Mouse (Mus musculus): ENCODE data around the gene Copz1. TPM values are rescaled to one million over a fixed set of nuclear protein-coding genes. Genes with fewer than 3 reads are reported as not detected.

Gene Copz1
- 100 to 1,000 TPM; 110 to 114 TPM for total RNA-seq (2023)

DNA sequence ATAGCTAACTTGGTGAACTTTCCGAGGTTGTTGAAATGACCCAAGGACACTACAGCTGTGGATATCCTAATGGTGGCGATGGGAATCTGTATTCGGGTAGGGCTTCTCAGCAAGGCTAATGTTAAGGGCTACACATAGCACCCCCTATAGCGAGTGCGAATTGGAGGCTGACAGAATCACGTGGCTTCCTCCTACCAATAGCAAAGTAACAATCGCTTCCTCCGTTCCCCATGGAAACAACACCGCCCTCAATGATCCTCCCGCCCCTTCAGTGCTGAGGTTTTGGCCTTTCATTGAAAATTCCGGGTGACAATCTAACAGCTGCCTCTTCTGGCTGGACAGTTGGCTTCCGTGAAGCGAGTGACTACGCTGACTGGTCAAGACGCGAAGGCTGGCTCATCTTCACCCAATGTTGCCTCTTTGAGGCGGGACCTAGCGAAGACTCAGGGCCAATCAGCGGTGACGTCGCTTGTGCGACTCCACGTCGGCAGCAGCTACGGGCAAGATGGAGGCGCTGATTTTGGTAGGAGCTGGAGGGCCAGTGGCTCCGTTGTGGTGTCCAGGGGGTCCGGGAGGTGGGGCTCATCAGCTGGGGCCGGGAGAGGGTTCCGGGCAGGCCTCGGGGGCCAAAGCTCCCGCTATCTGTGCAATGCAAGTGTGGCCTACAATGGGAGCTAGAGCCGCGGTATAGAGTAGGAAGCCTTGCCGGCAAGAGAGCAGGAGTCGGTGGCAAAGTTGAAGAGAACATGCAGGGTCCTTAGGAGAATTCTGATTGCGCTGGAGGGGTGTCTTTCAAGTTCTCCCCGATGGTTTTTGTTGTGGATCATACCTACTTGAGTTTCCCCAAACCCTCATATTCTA is at the start of gene Copz1:
Copz1 (plus strand) TSS at position 296 of the 861 bp plus-strand sequence.

DNA sequence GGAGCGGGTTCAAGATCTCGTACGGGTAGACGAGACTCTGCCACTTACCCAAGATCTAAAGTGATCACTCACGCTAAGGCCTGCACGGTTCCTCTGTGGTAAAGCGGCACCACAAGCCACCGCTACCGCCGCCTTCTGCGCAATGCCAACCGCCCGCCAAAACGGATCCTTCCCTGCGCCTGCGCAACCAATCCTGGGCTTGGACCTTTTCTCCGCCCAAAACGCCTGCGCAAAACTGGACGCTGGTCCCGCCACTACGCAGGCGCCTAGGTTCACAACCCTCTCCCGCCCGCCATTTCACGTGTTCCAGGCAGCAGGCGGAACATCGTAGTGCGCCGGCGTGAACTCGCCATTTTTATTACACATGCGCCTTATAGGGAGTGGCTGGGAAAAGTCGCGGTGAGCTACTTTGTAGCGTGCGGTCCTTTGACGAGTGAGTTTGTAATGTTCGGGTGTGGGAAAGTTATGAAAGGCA is 32.8 kb upstream of the Copz1 start, which contains the start of gene Cbx5:
Cbx5 (minus strand) TSS at position 132 of the 475 bp plus-strand sequence.

DNA sequence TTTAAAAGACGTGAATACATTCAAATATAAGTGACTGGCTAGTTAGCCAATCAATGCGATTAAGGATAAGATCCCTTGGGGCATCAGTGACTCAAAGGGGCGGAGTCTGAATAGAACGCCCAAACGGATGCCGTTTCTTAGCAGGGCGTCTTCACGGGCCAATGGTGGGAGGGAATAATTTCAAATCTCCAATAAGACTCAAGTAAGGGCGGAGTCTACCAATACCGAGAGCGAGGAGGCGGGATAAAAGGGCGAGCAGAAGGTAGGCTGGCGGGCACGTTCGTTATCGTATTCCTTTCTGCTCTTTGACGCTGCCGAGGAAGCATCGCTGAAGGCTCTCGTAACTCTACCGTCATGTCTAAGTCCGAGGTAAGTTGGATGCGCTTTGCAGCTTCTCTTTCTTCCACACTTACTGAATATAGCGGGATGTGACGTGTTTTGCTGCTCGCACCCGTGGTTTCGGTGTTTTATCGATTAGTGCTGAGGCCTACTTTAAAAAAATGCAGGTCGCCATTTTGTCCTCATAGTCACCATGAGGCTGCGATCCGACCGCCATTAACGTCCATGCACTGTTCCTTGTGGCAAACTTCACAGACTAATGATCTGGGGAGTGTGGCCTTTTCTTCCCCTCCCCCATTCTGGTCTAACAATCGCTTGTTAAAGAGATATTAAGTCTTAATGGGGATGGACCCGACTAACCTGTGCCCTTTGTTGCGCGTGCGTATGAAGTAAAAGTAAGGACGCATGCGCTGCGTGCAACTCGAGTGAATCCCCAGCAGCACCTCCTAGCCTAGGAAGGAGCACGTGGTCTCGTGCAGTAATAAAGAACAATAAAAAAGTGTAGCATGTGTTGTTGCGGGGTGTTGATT is 32.1 kb upstream of the Copz1 start, which contains the start of gene Hnrnpa1:
Hnrnpa1 (plus strand) TSS at position 273 of the 869 bp plus-strand sequence.

DNA sequence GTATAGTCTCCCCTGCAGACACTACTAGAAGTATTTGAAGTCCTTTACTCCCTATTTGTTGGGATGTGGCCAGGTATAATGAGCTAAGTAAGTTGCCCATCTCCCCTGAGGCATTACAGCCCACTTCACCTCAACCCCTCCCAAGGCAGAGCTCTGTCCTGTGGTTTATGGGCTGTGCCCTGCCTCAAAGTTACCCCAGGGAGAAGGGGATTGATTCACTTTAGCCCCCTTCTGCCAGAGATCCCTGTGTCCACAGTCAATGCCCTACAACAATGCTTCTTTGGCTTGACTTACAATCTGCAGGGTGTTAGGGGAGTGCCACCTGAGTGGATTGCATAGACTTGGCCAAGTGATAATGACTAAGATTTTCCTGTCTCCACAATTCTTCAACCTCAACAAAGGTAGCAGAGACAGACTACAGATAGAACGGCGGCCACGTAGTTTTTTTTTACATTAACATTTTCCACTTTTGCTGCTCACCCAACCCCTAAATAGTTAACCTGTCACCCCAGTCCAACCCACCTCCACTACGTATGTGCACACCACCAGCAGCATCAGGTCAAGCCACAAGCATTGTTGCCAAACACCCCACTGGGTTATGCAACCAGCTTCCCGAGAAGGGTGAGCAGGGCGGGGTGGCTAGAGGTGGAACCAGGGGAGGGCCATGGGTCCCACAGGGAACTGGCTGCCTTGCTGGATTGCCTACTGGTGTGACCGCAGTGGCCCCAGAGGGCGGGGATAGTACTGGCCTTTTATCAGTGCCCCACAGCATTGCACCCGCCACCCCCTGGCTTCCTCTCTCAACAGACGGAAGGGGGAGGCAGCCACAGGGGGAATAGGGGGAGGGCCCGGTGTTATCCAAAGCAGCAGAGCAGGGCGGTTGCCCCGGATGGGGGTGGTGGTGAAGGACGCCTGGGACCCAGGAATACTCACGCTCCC is 14.5 kb upstream of the Copz1 start, which contains the start of gene Nfe2:
Nfe2 (minus strand) TSS at position 614 of the 939 bp plus-strand sequence.

DNA sequence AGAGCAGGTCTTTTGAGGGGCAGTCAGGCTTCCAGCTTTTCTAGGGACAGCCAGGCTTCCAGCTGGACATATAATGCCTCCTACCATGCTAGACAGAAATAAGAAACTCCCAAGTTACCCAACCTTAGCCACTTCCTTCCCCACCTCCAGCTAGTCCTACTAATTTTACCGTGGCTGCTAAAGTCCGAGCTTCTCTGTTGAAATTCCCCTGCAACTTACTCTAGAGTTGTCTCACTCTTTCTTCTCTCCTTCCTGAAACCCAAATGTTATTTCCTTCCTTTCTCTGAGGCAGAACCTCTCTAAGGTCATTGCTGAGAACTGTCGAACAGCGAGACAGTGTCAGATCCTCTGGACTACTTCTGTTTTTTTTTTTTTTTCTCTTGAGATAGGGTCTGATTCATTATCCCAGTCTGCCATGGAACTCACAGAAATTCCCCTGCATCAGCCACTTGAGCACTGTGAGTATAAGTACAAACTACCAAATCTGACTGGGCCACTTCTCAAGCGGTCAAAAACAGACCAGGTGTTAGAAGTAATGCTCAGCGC is 37.9 kb downstream of the Copz1 start, which contains the start of gene Gpr84:
Gpr84 (minus strand) TSS at position 248 of the 546 bp plus-strand sequence.

GRCm38 (mm10) chr15:103339961-103340337 is 67.4 kb downstream of the Copz1 start, which contains the start of gene Zfp385a:
Zfp385a (minus strand) TSS chr15:103340093.

Other genes starting within 250 kb of the Copz1 start
- 1 to 10 TPM; 2.2 to 4.1 TPM for gene Smug1, start 105.6 kb upstream of the Copz1 start, total RNA-seq (2023)
- 10 to 100 TPM; 38.5 to 38.9 TPM for gene Cbx5, start 32.9 kb upstream of the Copz1 start, total RNA-seq (2023)
- gene Hnrnpa1, start 32.3 kb upstream of the Copz1 start, total RNA-seq (2023), result 100 to 1,000 TPM; 216 to 267 TPM
- gene Nfe2, start 14.3 kb upstream of the Copz1 start, total RNA-seq (2023), result 100 to 1,000 TPM; 245 to 253 TPM
- gene Gpr84, start 37.9 kb downstream of the Copz1 start, total RNA-seq (2023), result 10 to 100 TPM; 13.3 to 18.7 TPM
- 10 to 100 TPM; 28.2 to 34.9 TPM for gene Zfp385a, start 67.4 kb downstream of the Copz1 start, total RNA-seq (2023)
- gene Itga5, start 94.0 kb downstream of the Copz1 start, total RNA-seq (2023), result 10 to 100 TPM; 16.2 to 27.3 TPM
- 1 to 10 TPM; 1.4 TPM for gene Gtsf1, start 157.8 kb downstream of the Copz1 start, total RNA-seq (2023)
- gene Gtsf2, start 175.8 kb downstream of the Copz1 start, total RNA-seq (2023), result not detected
- 100 to 1,000 TPM; 286 to 298 TPM for gene Nckap1l, start 181.1 kb downstream of the Copz1 start, total RNA-seq (2023)
- gene Pde1b, start 230.3 kb downstream of the Copz1 start, total RNA-seq (2023), result 10 to 100 TPM; 70.0 to 73.0 TPM

Data from neutrophil, adult 59 days (primary cell).